Mouse (Mus musculus) limb, embryonic 11.5 days (tissue): Measurements from ENCODE around the gene Zfp12. TPM values are rescaled to one million over a fixed set of nuclear protein-coding genes. Genes with fewer than 3 reads are reported as not detected.

Experiments
- ATAC-seq: fragments of 200-750 bp; cut with Nextera tagmentation; 2 replicates; pipeline ENCODE4 v1.8.0; 2017; ENCODE audit warnings: low read depth; ENCODE audit not compliant: insufficient number of reproducible peaks, low FRiP score, low TSS enrichment
- DNase-seq: peaks from one replicate; pipeline ENCODE4 v3.0.0-alpha.2; 2015; ENCODE audit warnings: low spot score
- H3K27ac ChIP-seq: fragments of 300-500 bp; sonication (generic); replicated peaks from 2 replicates; pipeline ENCODE4 v1.5.1; 2014; ENCODE audit warnings: low read depth, mild to moderate bottlenecking, low read length
- H3K27me3 ChIP-seq: fragments of 300-500 bp; sonication (generic); 2 replicates; pipeline ENCODE4 v1.6.1; 2014; ENCODE audit warnings: mild to moderate bottlenecking, low read length, mixed read lengths; ENCODE audit not compliant: control insufficient read depth, insufficient read depth
- H3K36me3 ChIP-seq: fragments of 300-500 bp; sonication (generic); 2 replicates; pipeline ENCODE4 v1.6.1; 2014; ENCODE audit warnings: mild to moderate bottlenecking, low read length, moderate library complexity, mixed read lengths; ENCODE audit not compliant: control insufficient read depth, insufficient read depth
- H3K4me1 ChIP-seq: fragments of 300-500 bp; sonication (generic); 2 replicates; pipeline ENCODE4 v1.6.1; 2014; ENCODE audit warnings: low read length, mixed read lengths; ENCODE audit not compliant: control insufficient read depth, insufficient read depth
- H3K4me2 ChIP-seq: fragments of 300-500 bp; sonication (generic); 2 replicates; pipeline ENCODE4 v1.6.1; 2014; ENCODE audit warnings: low read depth, mild to moderate bottlenecking, moderate library complexity; ENCODE audit not compliant: severe bottlenecking
- H3K4me3 ChIP-seq: fragments of 300-500 bp; sonication (generic); 2 replicates; pipeline ENCODE4 v1.5.1; 2014; ENCODE audit warnings: low read depth, low read length
- H3K9ac ChIP-seq: fragments of 300-500 bp; sonication (generic); 2 replicates; pipeline ENCODE4 v1.6.1; 2014; ENCODE audit warnings: mild to moderate bottlenecking, low read length
- H3K9me3 ChIP-seq: fragments of 300-500 bp; sonication (generic); 2 replicates; pipeline ENCODE4 v1.6.1; 2016; ENCODE audit warnings: low read length; ENCODE audit not compliant: control insufficient read depth
- WGBS: fragments of 180-500 bp; shearing (Covaris S2); extraction: QIAGEN DNeasy Blood & Tissue Kit; methylation state at CpG from one replicate; pipeline ENCODE4 v1.1.7; 2014; 5-methylcytosine and 5-hydroxymethylcytosine counted together
- polyA plus RNA-seq: library from polyadenylated mRNA; unstranded; fragments of >200 nt; fragmentation: Nextera tagmentation; extraction: Ambion mirVana; gene quantifications from 2 replicates; pipeline ENCODE4 v1.2.1, GENCODE M21; 2014

Zfp12 gene
- polyA plus RNA-seq, 1 experiment from 2014 or later: 20.8 TPM

DNA sequence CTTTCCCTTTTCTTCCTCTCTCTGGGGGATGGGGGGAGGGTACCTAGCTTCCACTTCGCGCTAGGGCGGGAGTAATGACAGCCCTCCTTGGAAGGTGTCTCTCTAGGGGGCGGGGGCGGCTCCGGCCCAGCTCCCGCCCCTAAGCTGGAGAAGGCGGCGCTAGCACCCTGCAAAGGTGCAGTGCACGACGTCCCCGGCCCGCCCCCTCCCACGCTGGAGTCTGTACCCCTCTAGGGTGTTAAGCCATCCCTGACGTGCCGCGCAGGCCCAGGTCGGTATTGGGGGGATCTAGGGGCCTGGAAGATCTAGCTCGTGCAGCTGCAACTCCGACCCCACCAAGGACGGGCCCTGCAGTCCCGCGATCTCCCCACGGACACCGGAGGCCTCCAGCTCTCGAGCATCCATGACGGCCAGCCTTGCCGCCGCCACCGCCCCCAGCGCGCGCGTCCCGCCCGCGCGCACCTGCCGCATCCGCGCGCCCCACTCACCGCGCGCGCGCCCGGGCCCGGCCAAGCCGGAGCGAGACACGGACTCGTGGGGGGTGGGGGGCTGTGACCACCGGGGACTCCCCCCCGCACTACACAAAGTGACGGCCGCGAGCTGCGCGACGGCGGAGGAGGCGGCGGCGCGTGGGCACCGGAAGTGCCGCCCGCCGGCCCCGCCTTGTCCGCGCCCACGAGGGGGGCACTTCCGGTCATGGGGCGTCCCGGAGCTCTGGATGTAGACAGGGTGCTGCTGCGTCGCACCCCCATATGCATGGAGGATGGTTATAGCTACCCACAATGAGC is 34.6 kb downstream of the Zfp12 start, which contains the start of gene Zfp316:
Gene Zfp316 (minus strand): TSS at position 660 of the 788 bp plus-strand sequence.
- Histone ChIP-seq H3K9ac (peak within 1 kb of the TSS; percentile 86), H3K4me2 (peak within 1 kb of the TSS; percentile 92), H3K4me3 (peak within 1 kb of the TSS; percentile 79), H3K36me3 (no peaks in the 10 kb centered on the region), H3K9me3 (no peaks in the 10 kb centered on the region), H3K27ac (peak within 1 kb of the TSS; percentile 8; the same call in 1 of the 2 replicates), H3K27me3 (no peaks in the 10 kb centered on the region), H3K4me1 (0 out of 2 replicates have a peak, but pooled peaks cover 5% of the 10 kb centered on the region)
- under 1% methylated on average over 72 of the region's 79 CpGs for WGBS
- DNase-seq (peak; percentile 75), ATAC-seq (peak; percentile 81)

- Histone ChIP-seq H3K9me3 (no peaks in the 10 kb centered on the region), H3K27ac (no peak overlapping the region)
- no peak; the same call in 1 of the 2 replicates for ATAC-seq
Measured at GRCm38 (mm10) chr5:143270151-143270519, 35.2 kb downstream of the Zfp12 start.

DNA sequence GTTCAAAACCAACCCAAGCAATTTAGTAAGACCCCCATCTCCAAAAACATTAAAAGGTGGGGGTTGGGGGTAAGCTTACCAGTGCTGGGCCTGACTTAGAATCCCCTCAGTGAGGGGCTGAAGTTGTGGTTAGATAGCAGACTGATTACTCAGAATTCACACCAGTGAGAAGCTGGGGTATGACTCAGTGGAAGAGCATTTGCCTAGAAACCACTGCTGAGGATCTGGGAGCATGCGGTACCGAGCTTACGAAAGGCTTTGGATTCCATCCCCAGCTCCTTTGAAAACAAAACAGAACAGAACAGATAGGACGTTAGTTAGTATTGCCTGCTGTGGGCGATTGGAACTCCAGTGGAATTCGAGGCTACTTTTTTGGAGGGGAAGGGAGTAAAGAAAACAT is 36.7 kb downstream of the Zfp12 start:
- Histone ChIP-seq H3K36me3 (no peaks in the 10 kb centered on the region), H3K4me2 (no peak overlapping the region), H3K27ac (no peak overlapping the region), H3K4me1 (0 out of 2 replicates have a peak, but pooled peaks cover 5% of the 10 kb centered on the region), H3K9me3 (no peaks in the 10 kb centered on the region), H3K9ac (no peak overlapping the region), H3K4me3 (no peak overlapping the region), H3K27me3 (no peaks in the 10 kb centered on the region)
- 89% methylated on average over 6 of the region's 6 CpGs for WGBS
- ATAC-seq (no peak), DNase-seq (no peak)

More at GRCm38 (mm10) chr5:143270151-143270519, 35.2 kb downstream of the Zfp12 start:
- H3K4me1 ChIP-seq: 0 out of 2 replicates have a peak, but pooled peaks cover 5% of the 10 kb centered on the region
- no peaks in the 10 kb centered on the region for H3K36me3 ChIP-seq
- H3K27me3 ChIP-seq: no peaks in the 10 kb centered on the region
- DNase-seq: no peak
- peak overlapping the region; percentile 92 for H3K4me2 ChIP-seq
- H3K4me3 ChIP-seq: peak overlapping the region; percentile 79
- H3K9ac ChIP-seq: peak overlapping the region; percentile 86
- 4% methylated on average over 12 of the region's 12 CpGs for WGBS

DNA sequence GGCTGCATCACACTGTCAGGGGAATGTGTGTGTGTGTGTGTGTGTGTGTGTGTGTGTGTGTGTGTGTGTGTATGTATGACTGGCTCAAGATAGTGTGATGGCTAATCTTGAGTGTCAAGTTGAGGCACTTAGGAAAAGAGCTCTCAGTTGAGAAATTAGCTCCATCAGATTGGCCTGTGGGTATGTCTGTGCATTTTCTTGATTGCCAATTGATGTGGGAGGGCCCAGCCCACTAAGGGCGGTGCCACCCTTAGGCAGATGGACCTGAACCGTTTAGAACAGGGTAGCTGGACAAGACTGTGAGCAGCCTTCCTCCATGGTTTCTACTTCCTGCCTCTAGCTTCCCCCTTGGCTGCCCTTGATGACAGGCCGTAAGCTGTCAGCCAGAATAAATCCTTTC is 37.1 kb downstream of the Zfp12 start:
- H3K9me3 ChIP-seq: no peaks in the 10 kb centered on the region
- no peak for DNase-seq
- no peaks in the 10 kb centered on the region for H3K36me3 ChIP-seq
- WGBS: 75% methylated on average over 3 of the region's 3 CpGs
- no peaks in the 10 kb centered on the region for H3K27me3 ChIP-seq
- no peak overlapping the region for H3K9ac ChIP-seq
- no peak overlapping the region for H3K27ac ChIP-seq
- H3K4me3 ChIP-seq: no peak overlapping the region
- 0 out of 2 replicates have a peak, but pooled peaks cover 5% of the 10 kb centered on the region for H3K4me1 ChIP-seq
- no peak for ATAC-seq
- H3K4me2 ChIP-seq: no peak overlapping the region

GRCm38 (mm10) chr5:143272540-143273330 is 37.8 kb downstream of the Zfp12 start:
- Histone ChIP-seq H3K27me3 (no peaks in the 10 kb centered on the region), H3K4me1 (0 out of 2 replicates have a peak, but pooled peaks cover 5% of the 10 kb centered on the region), H3K27ac (no peak overlapping the region), H3K4me3 (no peak overlapping the region), H3K36me3 (no peaks in the 10 kb centered on the region), H3K9me3 (no peaks in the 10 kb centered on the region), H3K4me2 (no peak overlapping the region), H3K9ac (no peak overlapping the region)
- 91% methylated on average over 16 of the region's 16 CpGs for WGBS
- ATAC-seq: no peak
- DNase-seq: no peak

DNA sequence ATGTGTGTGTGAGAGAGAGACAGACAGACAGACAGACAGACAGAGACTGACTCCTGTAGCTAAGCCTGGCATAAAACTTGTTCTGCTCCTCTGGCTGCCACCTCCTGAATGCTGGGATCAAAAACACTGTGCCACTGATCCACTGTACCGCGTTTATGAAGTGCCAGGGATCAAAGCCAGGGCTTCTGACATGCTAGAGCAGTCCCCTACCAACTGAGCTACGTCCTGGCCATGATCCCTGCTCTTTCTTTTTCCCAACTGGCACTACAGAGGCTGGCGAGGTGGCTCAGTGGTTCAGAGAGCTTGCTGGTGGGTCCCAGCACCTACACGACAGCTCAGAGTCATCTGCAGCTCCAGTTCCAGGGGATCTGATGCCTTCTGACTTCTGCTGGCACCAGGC is 40.8 kb downstream of the Zfp12 start:
- no peaks in the 10 kb centered on the region for H3K9me3 ChIP-seq
- H3K4me3 ChIP-seq: no peak overlapping the region
- H3K27ac ChIP-seq: no peak overlapping the region
- H3K4me2 ChIP-seq: no peak overlapping the region
- no peaks in the 10 kb centered on the region for H3K4me1 ChIP-seq
- no peaks in the 10 kb centered on the region for H3K36me3 ChIP-seq
- WGBS: 58% methylated on average over 5 of the region's 5 CpGs
- ATAC-seq (no peak), DNase-seq (no peak)
- H3K27me3 ChIP-seq: no peaks in the 10 kb centered on the region
- no peak overlapping the region for H3K9ac ChIP-seq

DNA sequence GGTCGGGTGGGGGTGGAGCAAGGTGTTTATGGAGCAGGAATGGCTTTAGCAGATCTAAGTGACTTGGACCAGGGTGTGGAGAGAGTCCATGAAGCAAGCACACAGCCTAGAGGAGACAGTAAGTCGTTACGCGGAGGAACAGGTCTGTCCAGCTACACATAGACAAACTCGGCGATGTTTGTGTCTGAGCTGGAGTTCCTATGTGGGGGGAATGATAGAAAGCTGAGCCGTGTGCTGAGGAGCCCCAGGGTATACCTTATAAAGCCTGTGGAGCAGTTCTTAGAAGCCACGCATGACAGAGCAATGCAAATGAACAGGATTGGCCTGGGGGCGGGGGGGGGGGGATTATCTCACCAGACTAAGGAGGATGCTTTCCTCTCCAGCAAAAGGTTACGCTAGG is 44.3 kb downstream of the Zfp12 start:
- ATAC-seq: no peak
- no peak overlapping the region for H3K4me3 ChIP-seq
- DNase-seq: no peak
- H3K9me3 ChIP-seq: no peaks in the 10 kb centered on the region
- H3K9ac ChIP-seq: no peak overlapping the region
- H3K27me3 ChIP-seq: no peaks in the 10 kb centered on the region
- 48% methylated on average over 10 of the region's 10 CpGs for WGBS
- H3K4me1 ChIP-seq: no peaks in the 10 kb centered on the region
- H3K36me3 ChIP-seq: no peaks in the 10 kb centered on the region
- no peak overlapping the region for H3K4me2 ChIP-seq
- H3K27ac ChIP-seq: no peak overlapping the region

GRCm38 (mm10) chr5:143284762-143285161 is 49.8 kb downstream of the Zfp12 start:
- no peak for DNase-seq
- peaks cover 37% of the 10 kb centered on the region for H3K27me3 ChIP-seq
- peaks cover 12% of the 10 kb centered on the region for H3K4me1 ChIP-seq
- WGBS: 40% methylated on average over 6 of the region's 6 CpGs
- H3K36me3 ChIP-seq: no peaks in the 10 kb centered on the region
- H3K4me3 ChIP-seq: no peak overlapping the region
- H3K4me2 ChIP-seq: no peak overlapping the region
- H3K9ac ChIP-seq: no peak overlapping the region
- no peak for ATAC-seq
- peaks cover 2% of the 10 kb centered on the region; the same call in 1 of the 2 replicates for H3K9me3 ChIP-seq
- H3K27ac ChIP-seq: no peak overlapping the region
